Mouse (Mus musculus): ENCODE measurements around the gene Twf2.

DNA sequence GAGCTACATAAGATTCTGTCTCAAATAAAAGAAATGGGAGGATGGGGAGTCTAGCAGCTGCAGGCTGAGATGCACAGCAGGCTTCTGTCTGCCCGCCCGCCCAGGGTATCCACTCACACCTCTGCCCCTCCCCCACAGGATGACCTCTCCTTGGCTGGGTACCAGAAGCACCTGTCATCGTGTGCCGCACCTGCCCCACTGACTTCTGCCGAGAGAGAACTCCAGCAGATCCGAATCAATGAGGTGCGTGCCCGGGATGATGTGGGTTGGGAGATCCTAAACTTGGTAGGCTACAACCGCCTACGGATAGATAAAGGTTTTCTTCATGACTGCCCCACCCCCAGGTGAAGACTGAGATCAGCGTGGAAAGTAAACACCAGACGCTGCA, 9.7 kb downstream of the Twf2 start:
- TF ChIP-seq CTCF (IDR thresholded peaks at IDR 0.05; ENCODE audit: low read depth): no peak
- TF ChIP-seq EP300 (IDR thresholded peaks at IDR 0.05; ENCODE audit: low read depth): no peak
